Mouse (Mus musculus) erythroblast, adult 5-6 weeks (primary cell): Measurements from ENCODE around the gene Saa3. TPM values are rescaled to one million over a fixed set of nuclear protein-coding genes. Genes with fewer than 3 reads are reported as not detected.
"Not testable (repeated sequence)": the region's sequence is repeated elsewhere in the genome, so short reads cannot be mapped to it uniquely, and the experiment has no call there.

Source experiments
- ATAC-seq: replicated peaks from 2 replicates; pipeline ENCODE4 v1.8.0; 2016; ENCODE audit warnings: moderate number of reproducible peaks, mild to moderate bottlenecking, moderate TSS enrichment, inconsistent platforms; ENCODE audit not compliant: poor library complexity, low FRiP score, severe bottlenecking
- total RNA-seq, 2 experiments: library from RNA; stranded (forward) in 1 of 2; stranded (reverse) in 1 of 2; fragments of 150-400 nt in 1 of 2; fragments of 200-764, 138-1000 nt in 1 of 2; gene quantifications; 2 replicates each; pipeline versions ENCODE4 v1.2.3 to v1.2.4; 2015 to 2017; ENCODE audit warnings: low replicate concordance in 2 of 2

Gene Saa3
- total RNA-seq (2015; ENCODE audit: low replicate concordance) (9.6 TPM in 1 of 2 replicates, not detected in the other), total RNA-seq (2017; ENCODE audit: low replicate concordance) (not detected in 2 replicates)

- no peak for ATAC-seq
Measured at GRCm38 (mm10) chr7:46715600-46715999, at the start of gene Saa3. Gene Saa3, minus strand, starts transcription at chr7:46715700.

GRCm38 (mm10) chr7:46764672-46765071 is 49.2 kb upstream of the Saa3 start:
- no peak for ATAC-seq

- ATAC-seq: no peak
Measured at GRCm38 (mm10) chr7:46762601-46763000, 47.1 kb upstream of the Saa3 start.

GRCm38 (mm10) chr7:46761049-46761795 is 45.7 kb upstream of the Saa3 start:
- no peak for ATAC-seq

GRCm38 (mm10) chr7:46751490-46751889 is 36.0 kb upstream of the Saa3 start, which contains the start of gene Saa2:
Gene Saa2, plus strand, starts transcription at chr7:46751790.
- ATAC-seq: no peak

- no peak for ATAC-seq
Measured at GRCm38 (mm10) chr7:46748459-46748858, 33.0 kb upstream of the Saa3 start.

GRCm38 (mm10) chr7:46746381-46746780 is 30.9 kb upstream of the Saa3 start:
- no peak for ATAC-seq

- ATAC-seq: no peak
Measured at GRCm38 (mm10) chr7:46745816-46746215, 30.3 kb upstream of the Saa3 start.

- ATAC-seq: not testable (repeated sequence)
Measured at GRCm38 (mm10) chr7:46742880-46743279, 27.4 kb upstream of the Saa3 start, which contains the start of gene Saa1. Gene Saa1, minus strand, starts transcription at chr7:46742980.

- not testable (repeated sequence) for ATAC-seq
Measured at GRCm38 (mm10) chr7:46740041-46740440, 24.5 kb upstream of the Saa3 start.

GRCm38 (mm10) chr7:46738561-46739460 is 23.3 kb upstream of the Saa3 start:
- no peak for ATAC-seq

GRCm38 (mm10) chr7:46734983-46735382 is 19.5 kb upstream of the Saa3 start:
- no peak for ATAC-seq

- ATAC-seq: no peak
Measured at GRCm38 (mm10) chr7:46732458-46732857, 17.0 kb upstream of the Saa3 start, which contains the start of gene Saa4. Gene Saa4, minus strand, starts transcription at chr7:46732603.

- ATAC-seq: no peak
Measured at GRCm38 (mm10) chr7:46727584-46727983, 12.1 kb upstream of the Saa3 start.

- ATAC-seq: no peak
Measured at GRCm38 (mm10) chr7:46724396-46724795, 8.9 kb upstream of the Saa3 start.

- no peak for ATAC-seq
Measured at GRCm38 (mm10) chr7:46723849-46724248, 8.3 kb upstream of the Saa3 start.

- ATAC-seq: no peak
Measured at GRCm38 (mm10) chr7:46723354-46723753, 7.9 kb upstream of the Saa3 start.

- no peak for ATAC-seq
Measured at GRCm38 (mm10) chr7:46720460-46720859, 5.0 kb upstream of the Saa3 start.

GRCm38 (mm10) chr7:46719526-46719925 is 4.0 kb upstream of the Saa3 start:
- no peak for ATAC-seq

GRCm38 (mm10) chr7:46718591-46719270 is 3.2 kb upstream of the Saa3 start:
- ATAC-seq: no peak
